In genomic region chr1:54133802-54134436, GRCm38 (mm10) we compare ENCODE assay signal across 14 mouse cellular contexts.
A peak's percentile ranks its signal among the peaks of the same experiment; 100 is the strongest.
DNase-seq lines count a peak whose midpoint lies in the region; ATAC-seq lines count a peak whose summit lies in the region.
"Had no signal": no experiment of that assay in that cellular context is flagged by ENCODE, and none has a peak within 500 bp of the region (broad histone marks: within the 10 kb centered on the region; RNA-seq: fewer than 3 reads in every experiment).

No protein-coding gene starts in this region.

- H3K9me3 ChIP-seq in midbrain, embryonic 12.5 days, result no peaks in the 10 kb centered on the region
- no peaks in the 10 kb centered on the region for H3K9me3 ChIP-seq in neural tube, embryonic 15.5 days (replicated peaks)
- H3K9me3 ChIP-seq: embryonic facial prominence, embryonic 12.5 days; limb, embryonic 12.5 days had no signal

- 61% methylated on average over 4 of the region's 4 CpGs for WGBS in midbrain, embryonic 12.5 days
- WGBS in neural tube, embryonic 15.5 days, result 48% methylated on average over 4 of the region's 4 CpGs

- H3K4me1 ChIP-seq in midbrain, embryonic 12.5 days, result no peaks in the 10 kb centered on the region
- H3K4me1 ChIP-seq in neural tube, embryonic 15.5 days, result peaks cover 6% of the 10 kb centered on the region
- H3K4me1 ChIP-seq: embryonic facial prominence, embryonic 12.5 days; limb, embryonic 12.5 days had no signal

- H3K4me3 ChIP-seq in midbrain, embryonic 12.5 days, result no peak overlapping the region
- no peak overlapping the region for H3K4me3 ChIP-seq in neural tube, embryonic 15.5 days (replicated peaks)
- H3K4me3 ChIP-seq: embryonic facial prominence, embryonic 12.5 days; heart, adult 2 months; limb, embryonic 12.5 days had no signal

- 0 out of 2 replicates have a peak overlapping the region, but pooled peaks have one; percentile 30 for H3K27ac ChIP-seq in midbrain, embryonic 12.5 days (replicated peaks)
- H3K27ac ChIP-seq in neural tube, embryonic 15.5 days (replicated peaks), result no peak overlapping the region
- H3K27ac ChIP-seq: embryonic facial prominence, embryonic 12.5 days; heart, adult 2 months; limb, embryonic 12.5 days; liver, embryonic 14.5 days had no signal

- DNase-seq in frontal cortex, postnatal 14 days (ENCODE audit: low spot score in 2 of 2), result no peak
- peak; percentile 19 for DNase-seq in retina, postnatal 1 day
- DNase-seq in retina, embryonic 14.5 days (ENCODE audit: low spot score), result no peak
- DNase-seq in liver, result no peak
- DNase-seq in spleen, postnatal 36 days (ENCODE audit: low spot score in 2 of 2), result no peak
- DNase-seq: cerebellum, postnatal 36 days; gastrocnemius, postnatal 10 days; heart, adult 2 months had no signal

- H3K36me3 ChIP-seq in midbrain, embryonic 12.5 days, result no peaks in the 10 kb centered on the region
- no peaks in the 10 kb centered on the region for H3K36me3 ChIP-seq in neural tube, embryonic 15.5 days
- H3K36me3 ChIP-seq: embryonic facial prominence, embryonic 12.5 days; limb, embryonic 12.5 days had no signal

- ATAC-seq in frontal cortex, adult (ENCODE audit: low TSS enrichment), result peak; percentile 82
- ATAC-seq in midbrain, embryonic 12.5 days (ENCODE audit: low FRiP score, low read depth), result peak; percentile 73; the same call in 1 of the 2 replicates
- ATAC-seq in neural tube, embryonic 15.5 days (ENCODE audit: low FRiP score), result peak; percentile 55; the same call in 1 of the 2 replicates

- H3K4me2 ChIP-seq in midbrain, embryonic 12.5 days (replicated peaks), result no peak overlapping the region
- H3K4me2 ChIP-seq in neural tube, embryonic 15.5 days, result no peak overlapping the region
- H3K4me2 ChIP-seq: embryonic facial prominence, embryonic 12.5 days; limb, embryonic 12.5 days had no signal

- H3K27me3 ChIP-seq in midbrain, embryonic 12.5 days, result no peaks in the 10 kb centered on the region
- no peaks in the 10 kb centered on the region for H3K27me3 ChIP-seq in neural tube, embryonic 15.5 days (replicated peaks)
- H3K27me3 ChIP-seq: embryonic facial prominence, embryonic 12.5 days; limb, embryonic 12.5 days had no signal

- H3K9ac ChIP-seq in midbrain, embryonic 12.5 days (replicated peaks), result no peak overlapping the region
- no peak overlapping the region for H3K9ac ChIP-seq in neural tube, embryonic 15.5 days (replicated peaks)
- H3K9ac ChIP-seq: embryonic facial prominence, embryonic 12.5 days; limb, embryonic 12.5 days; liver, embryonic 14.5 days had no signal
